Mouse (Mus musculus) layer of hippocampus, adult 9-10 months (tissue): Measurements from ENCODE around the gene Irf7.

Experiments used
- DNase-seq: peaks from one replicate; pipeline ENCODE4 v3.0.0; 2022; ENCODE audit warnings: low spot score

The Irf7 gene

GRCm38 (mm10) chr7:141265739-141266561 lies at the start of gene Irf7:
Gene Irf7 (minus strand): TSS chr7:141266481.
- DNase-seq = no peak

DNA sequence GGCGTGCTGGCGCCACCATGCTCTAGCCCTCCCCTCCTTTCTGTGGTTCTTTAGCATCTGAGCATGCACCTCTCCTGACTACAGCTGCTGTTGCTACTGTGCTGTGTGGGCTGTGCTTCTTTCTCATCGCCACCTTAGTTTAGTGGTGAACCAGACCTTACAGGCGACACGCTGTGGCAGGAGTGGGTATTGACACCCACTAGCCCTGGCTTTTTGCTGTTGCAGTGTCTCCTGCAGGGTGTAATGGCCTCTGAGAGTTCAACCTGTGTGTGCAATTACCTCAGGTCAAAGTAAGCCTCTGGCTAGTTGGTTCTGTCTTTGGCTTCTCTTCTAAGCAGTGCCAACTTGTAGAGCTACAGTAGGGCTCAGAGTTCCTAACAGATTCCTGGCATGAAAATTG lies 49.7 kb upstream of the Irf7 start:
- no peak for DNase-seq

DNA sequence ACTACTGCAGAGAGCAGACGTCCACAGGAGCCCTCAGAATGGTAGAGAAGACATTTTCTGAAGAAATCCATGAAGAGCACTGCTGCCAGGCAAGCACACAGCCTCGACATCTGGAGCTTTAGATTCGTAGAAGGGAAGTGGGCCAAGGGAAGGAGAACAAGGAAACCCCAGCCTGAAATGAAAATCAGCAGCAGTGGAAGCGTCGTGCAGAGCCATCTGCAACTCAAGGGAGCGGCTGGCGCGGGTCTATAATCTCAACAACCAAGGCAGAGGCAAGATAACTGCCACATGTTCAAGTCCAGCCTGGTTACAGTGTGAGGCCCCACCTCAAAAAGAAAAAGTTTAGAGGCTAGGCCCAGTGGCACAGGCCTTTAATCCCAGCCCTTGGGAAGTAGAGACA lies 48.8 kb upstream of the Irf7 start:
- DNase-seq = no peak

DNA sequence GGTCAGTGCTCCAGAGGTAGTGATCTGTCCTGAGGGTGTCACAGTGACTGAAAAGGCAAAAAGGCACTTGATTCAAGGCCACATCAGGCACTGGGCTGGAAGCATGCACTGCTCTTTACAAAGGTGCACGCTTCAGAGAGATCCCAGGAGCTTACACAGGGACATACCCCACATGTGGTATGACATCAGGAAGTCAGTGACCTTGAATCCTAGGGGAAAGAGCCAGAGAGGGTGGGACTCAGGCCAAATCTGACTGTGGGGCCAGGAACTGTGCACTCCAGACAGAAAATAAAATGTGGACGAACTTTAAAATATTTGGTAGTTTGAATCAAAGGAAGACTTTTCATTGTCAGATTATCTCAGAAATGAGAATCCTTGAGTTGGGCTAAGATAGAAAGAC lies 48.1 kb upstream of the Irf7 start:
- DNase-seq = no peak

GRCm38 (mm10) chr7:141304537-141304936 lies 38.3 kb upstream of the Irf7 start:
- DNase-seq = no peak

- DNase-seq = no peak
Measured at GRCm38 (mm10) chr7:141302702-141303268, 36.5 kb upstream of the Irf7 start.

- DNase-seq = no peak
Measured at GRCm38 (mm10) chr7:141301386-141301785, 35.1 kb upstream of the Irf7 start.

GRCm38 (mm10) chr7:141299175-141299574 lies 32.9 kb upstream of the Irf7 start:
- no peak for DNase-seq

DNA sequence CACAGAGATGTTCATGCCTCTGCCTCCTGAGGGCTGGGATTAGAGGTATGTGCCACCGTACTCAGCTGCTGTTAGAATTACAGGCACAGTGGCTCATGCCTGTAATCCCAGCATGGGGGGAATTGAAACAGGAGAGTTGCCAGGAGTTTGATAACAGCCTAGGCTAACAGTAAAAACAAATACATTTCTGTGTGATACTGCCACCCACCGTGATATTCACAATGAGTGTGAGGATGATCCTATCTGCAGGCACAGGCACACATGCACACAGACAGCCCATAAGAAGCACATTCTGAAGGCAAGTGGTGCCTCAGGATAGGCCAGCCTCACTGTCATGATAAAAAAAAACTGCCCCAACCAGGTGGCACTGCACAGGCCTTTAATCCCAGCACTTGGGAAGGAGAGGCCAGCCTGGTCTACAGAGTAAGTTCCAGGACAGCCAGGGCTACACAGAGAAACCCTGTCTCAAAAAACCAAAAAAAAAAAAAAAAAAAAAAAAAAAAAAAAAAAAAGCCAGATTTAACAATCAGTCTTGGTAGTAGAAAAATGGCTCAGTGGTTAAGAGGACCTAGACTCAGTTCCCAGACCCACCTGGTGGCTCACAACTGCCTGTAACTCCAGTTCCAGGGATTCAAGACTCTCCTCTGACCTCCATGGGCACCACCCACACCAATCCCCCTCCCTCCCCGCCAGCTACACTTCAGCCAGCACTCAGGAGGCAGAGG lies 31.8 kb upstream of the Irf7 start:
- no peak for DNase-seq

GRCm38 (mm10) chr7:141294479-141294878 lies 28.2 kb upstream of the Irf7 start:
- no peak for DNase-seq

DNA sequence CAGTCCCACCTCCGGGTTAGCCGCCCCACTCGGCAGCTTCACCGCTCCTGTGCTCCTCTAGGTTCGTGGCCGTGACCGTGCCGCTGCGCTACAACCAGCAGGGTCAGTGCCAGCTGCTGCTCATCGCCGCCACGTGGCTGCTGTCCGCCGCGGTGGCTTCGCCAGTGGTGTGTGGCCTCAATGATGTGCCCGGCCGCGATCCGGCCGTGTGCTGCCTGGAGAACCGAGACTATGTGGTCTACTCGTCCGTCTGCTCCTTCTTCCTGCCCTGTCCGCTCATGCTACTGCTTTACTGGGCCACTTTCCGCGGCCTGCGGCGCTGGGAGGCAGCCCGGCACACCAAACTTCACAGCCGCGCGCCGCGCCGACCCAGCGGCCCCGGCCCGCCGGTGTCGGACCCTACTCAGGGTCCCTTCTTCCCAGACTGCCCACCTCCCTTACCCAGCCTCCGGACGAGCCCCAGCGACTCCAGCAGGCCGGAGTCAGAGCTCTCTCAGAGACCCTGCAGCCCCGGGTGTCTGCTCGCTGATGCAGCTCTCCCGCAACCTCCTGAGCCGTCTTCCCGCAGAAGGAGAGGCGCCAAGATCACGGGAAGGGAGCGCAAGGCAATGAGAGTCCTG lies 27.7 kb upstream of the Irf7 start:
- no peak for DNase-seq

DNA sequence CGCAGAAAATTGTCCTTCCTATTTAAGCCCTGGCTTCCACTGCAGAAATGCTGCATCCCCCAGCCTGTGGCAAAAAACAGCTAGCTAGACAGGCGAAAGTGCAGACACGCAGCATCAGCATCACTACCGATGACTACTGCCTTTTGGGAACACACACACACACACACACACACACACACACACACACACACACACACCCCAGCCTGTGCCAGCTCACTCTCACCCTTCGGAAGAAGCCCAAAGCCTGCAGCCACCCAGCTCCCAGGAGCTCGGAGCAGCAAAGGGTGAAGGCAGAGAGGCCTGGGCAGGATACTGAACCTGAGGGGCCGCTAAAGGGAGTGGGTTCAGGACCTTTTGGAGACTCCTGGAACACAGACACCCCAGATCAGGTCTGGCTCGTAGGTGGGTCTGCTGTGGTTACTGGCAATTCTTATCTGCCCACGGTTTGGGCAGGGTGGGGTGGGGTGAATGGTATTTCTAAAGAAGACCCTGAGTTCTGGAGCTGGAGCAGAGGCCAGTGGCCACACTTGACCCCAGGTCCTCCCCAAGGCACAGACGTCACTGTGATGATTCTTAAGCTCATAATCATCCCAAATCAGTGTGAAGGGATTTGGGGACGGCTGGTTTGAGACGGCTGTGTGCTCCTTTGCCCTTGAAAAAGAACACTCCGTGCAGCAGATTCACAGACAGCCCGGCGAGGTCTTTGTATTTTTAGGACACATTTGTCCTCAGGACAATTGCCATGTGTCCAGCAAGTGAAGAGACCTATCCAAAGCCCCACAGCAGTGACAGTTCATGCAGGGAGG lies 26.5 kb upstream of the Irf7 start:
- no peak for DNase-seq

DNA sequence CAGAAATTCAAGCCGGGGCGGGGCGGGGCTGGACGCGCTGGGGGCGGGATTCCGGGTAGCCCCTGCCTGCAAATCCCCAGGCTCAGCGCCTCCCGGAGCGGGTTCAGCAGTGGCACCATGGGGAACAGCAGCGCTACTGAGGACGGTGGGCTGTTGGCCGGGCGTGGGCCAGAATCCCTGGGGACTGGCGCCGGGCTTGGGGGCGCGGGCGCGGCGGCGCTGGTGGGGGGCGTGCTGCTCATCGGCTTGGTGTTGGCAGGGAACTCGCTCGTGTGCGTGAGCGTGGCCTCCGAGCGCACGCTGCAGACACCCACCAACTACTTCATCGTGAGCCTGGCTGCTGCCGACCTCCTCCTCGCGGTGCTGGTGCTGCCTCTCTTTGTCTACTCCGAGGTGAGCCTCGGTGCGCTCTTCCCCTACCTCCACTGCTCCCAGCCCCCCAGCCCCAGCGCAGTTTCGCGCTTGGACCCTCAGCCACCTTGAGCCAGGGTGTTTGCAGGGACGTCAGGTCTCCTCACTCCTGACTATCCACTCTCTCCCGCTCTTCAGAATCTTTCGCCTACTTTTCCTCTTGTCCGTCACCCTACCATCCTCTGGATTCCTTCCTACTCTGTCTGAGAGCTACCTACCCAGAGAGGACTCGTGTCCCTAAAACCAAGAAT lies 25.8 kb upstream of the Irf7 start, which contains the start of gene Drd4:
Gene Drd4, plus strand, starts transcription at position 86 of the 662 bp plus-strand sequence.
- no peak for DNase-seq

DNA sequence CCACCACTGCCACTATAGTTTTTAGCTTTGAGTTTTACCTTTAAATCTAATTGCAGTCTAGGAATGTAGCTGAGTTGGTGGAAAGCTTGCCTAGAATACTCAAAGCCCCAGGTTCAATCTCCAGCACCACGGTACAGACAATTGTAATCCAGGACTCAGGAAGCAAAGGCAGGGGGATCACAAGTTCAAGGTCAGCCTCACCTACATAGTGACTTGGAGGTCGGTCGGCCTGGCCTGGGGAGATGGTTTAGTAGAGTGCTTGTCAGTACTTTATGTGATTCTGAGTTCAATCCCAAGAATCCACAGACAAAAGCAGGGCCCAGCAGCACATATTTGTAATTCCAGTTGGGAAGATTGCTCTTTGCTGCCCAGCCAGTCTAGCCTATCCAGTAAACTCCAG lies 21.8 kb upstream of the Irf7 start:
- DNase-seq = no peak

DNA sequence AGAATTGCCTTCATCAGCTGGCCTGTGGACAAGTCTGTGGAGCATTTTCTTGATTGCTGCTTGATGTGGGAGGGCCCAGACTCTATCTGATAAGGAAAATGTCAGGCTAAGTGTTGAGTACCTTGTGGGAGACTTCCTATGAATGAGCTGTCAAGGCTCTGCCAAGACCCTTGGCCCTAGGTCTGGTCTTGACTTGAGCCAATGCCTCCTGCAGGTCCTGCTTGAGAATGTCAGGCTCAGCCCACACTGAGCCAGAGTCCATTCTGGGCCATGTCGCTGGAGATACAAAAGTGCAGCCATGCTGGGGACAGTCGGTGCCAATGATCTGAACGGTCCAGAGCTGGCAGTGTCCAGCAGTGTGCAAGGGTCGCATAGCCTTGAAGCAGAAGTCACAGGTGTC lies 16.5 kb upstream of the Irf7 start:
- no peak for DNase-seq

GRCm38 (mm10) chr7:141281442-141281841 lies 15.2 kb upstream of the Irf7 start:
- DNase-seq = no peak

DNA sequence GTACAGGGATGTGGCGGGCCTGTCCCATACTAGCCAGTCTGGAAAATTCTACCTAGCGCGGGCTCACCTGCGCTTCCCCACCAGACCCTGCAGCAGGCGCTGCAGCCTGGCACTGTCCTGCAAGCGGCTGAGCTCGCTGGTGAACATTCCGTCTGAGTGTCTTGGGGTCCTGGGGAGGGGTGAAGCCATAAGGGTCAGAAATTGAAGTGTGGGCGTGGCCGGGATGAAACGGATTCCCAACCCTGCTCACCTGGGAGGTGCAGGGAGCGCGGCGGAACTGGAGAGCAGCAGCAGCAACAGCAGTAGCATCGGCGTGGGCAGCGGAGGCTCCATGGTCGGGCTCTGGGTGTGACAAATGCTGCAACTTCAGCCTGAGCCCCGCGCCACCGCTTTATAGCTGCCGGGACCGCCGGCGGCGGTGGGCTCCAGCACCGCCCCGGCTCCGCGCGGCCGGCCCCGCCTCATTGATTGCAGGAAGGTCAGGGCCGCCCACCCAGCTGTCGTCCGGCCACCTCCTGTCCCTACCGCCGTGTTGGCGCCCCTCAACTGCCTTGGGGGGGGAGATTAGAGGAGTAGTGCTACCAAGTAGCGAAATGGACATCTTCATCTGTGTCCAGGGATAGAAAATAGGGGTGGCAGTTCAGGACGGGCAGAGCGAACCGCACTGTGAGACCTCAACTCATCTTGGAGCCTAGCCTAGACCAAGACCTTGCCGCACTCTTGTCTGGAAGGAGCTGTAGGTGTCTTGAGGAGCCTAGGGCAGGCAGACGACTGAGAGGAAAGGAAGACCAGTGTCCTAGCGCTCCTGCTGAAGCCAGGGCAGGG lies 12.7 kb upstream of the Irf7 start, which contains the start of gene Sct:
Gene Sct, minus strand, starts transcription at position 368 of the 825 bp plus-strand sequence.
- no peak for DNase-seq

GRCm38 (mm10) chr7:141277701-141278678 lies 11.7 kb upstream of the Irf7 start:
- DNase-seq = no peak

DNA sequence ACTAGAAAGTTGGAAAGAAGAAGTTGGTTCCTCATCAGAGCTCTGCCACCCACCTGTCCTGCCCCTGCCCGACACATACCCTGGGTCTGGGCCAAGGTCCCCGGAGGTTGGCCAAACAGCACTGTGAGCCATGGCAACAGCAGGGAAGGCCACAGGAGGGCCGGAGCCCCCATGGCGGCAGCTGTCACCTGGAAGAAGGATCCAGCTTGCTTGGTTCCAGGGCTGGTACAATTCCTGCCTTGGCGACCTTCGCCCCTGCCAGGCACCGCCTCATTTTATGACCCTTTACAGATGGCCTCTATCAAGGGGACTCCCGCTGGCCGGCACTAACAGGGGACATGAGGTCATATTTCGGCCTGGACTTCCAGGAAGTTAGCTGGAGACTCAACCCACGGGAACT lies 10.3 kb upstream of the Irf7 start, which contains the start of gene Cdhr5:
Gene Cdhr5, minus strand, starts transcription at position 241 of the 400 bp plus-strand sequence.
- no peak for DNase-seq
